Mouse (Mus musculus) Patski (cell line): ENCODE data around the gene Rab5a. TPM values are rescaled to one million over a fixed set of nuclear protein-coding genes. Genes with fewer than 3 reads are reported as not detected.
A peak's percentile ranks its signal among the peaks of the same experiment; 100 is the strongest.

Source experiments
- ATAC-seq: fragments of 100-300 bp; one replicate; pipeline ENCODE4 v1.8.0; 2021
- CTCF ChIA-PET: fragments of 350-600 bp; sonication (Branson Sonifier 250); formaldehyde crosslinking; loops from one replicate; lab custom pipeline; 2022; ENCODE audit warnings: inconsistent platforms; lab: Charles Lee
- POLR2A ChIA-PET: fragments of 350-600 bp; sonication (Branson Sonifier 250); formaldehyde crosslinking; loops from one replicate; lab custom pipeline; 2022; ENCODE audit warnings: antibody characterized with exemption, inconsistent platforms; lab: Charles Lee
- DNase-seq: peaks from one replicate; pipeline ENCODE4 v3.0.0-alpha.2; 2011; ENCODE audit warnings: low read depth, low spot score
- H3K27me3 ChIP-seq: fragments of 371-371 bp; one replicate; pipeline ENCODE4 v1.5.1; 2021
- CTCF ChIP-seq: fragments of 100-300 bp; IDR thresholded peaks from one replicate; pipeline ENCODE4 v1.5.1; 2021
- in situ Hi-C: fragments of 300-500 bp; cut with MboI; formaldehyde crosslinking; loops from 3 replicates; pipeline ENCODE4 v1.11.1; 2018; ENCODE audit warnings: low pct_unique_long_range_greater_than_20kb, mixed read lengths
- polyA plus RNA-seq: library from polyadenylated mRNA; unstranded; gene quantifications from one replicate; pipeline ENCODE4 v1.2.3, GENCODE M21; 2021

The Rab5a gene
- 93.7 TPM for polyA plus RNA-seq

GRCm38 (mm10) chr17:53478858-53479603, at the start of gene Rab5a:
Gene Rab5a (plus strand): TSS chr17:53479234.
- in situ Hi-C loops: no loop called here
- DNase-seq: peak; percentile 87
- peak; percentile 92 for ATAC-seq
- no peak for TF ChIP-seq CTCF
- ChIA-PET CTCF (interaction anchor here (1.4 kb wide), 1 partner anchor 24 kb away, joined by 6 read pairs; no protein-coding TSS in a partner anchor), POLR2A (no interaction called here)
- H3K27me3 ChIP-seq: no peaks in the 10 kb centered on the region

GRCm38 (mm10) chr17:53456152-53456551, 22.9 kb upstream of the Rab5a start:
- in situ Hi-C loops: no loop called here
- TF ChIP-seq CTCF: no peak
- CTCF ChIA-PET: no interaction called here
- ATAC-seq: no peak
- POLR2A ChIA-PET: no interaction called here
- H3K27me3 ChIP-seq: peaks cover 8% of the 10 kb centered on the region
- no peak for DNase-seq

GRCm38 (mm10) chr17:53456742-53457141, 22.3 kb upstream of the Rab5a start:
- ChIA-PET CTCF (no interaction called here), POLR2A (no interaction called here)
- DNase-seq (no peak), ATAC-seq (no peak)
- H3K27me3 ChIP-seq: peaks cover 5% of the 10 kb centered on the region
- in situ Hi-C loops: no loop called here
- TF ChIP-seq CTCF: no peak

GRCm38 (mm10) chr17:53462603-53463495, 16.2 kb upstream of the Rab5a start, which contains the start of gene Efhb:
Gene Efhb (minus strand): TSS chr17:53463321.
- DNase-seq (no peak), ATAC-seq (peak; percentile 96)
- ChIA-PET CTCF (no interaction called here), POLR2A (no interaction called here)
- no peak for TF ChIP-seq CTCF
- H3K27me3 ChIP-seq: no peaks in the 10 kb centered on the region
- in situ Hi-C loops: no loop called here

GRCm38 (mm10) chr17:53463496-53463840, 15.6 kb upstream of the Rab5a start:
- POLR2A ChIA-PET: no interaction called here
- in situ Hi-C loops: no loop called here
- DNase-seq (no peak), ATAC-seq (no peak)
- CTCF ChIA-PET: no interaction called here
- H3K27me3 ChIP-seq: no peaks in the 10 kb centered on the region
- TF ChIP-seq CTCF: no peak

- ChIA-PET POLR2A (no interaction called here), CTCF (interaction anchor here (1.2 kb wide), 1 partner anchor 1896 kb away, joined by 3 read pairs; no protein-coding TSS in a partner anchor)
- in situ Hi-C loops: no loop called here
- no peaks in the 10 kb centered on the region for H3K27me3 ChIP-seq
- TF ChIP-seq CTCF: peak; percentile 26
- ATAC-seq (no peak), DNase-seq (no peak)
Measured at GRCm38 (mm10) chr17:53465569-53465968, 13.5 kb upstream of the Rab5a start.

- no peak for TF ChIP-seq CTCF
- in situ Hi-C loops: no loop called here
- ATAC-seq (no peak), DNase-seq (no peak)
- ChIA-PET CTCF (interaction anchor here (1.0 kb wide), 1 partner anchor 8 kb away, joined by 5 read pairs; no protein-coding TSS in a partner anchor), POLR2A (no interaction called here)
- no peaks in the 10 kb centered on the region for H3K27me3 ChIP-seq
Measured at GRCm38 (mm10) chr17:53468697-53469096, 10.3 kb upstream of the Rab5a start.

- no peak for TF ChIP-seq CTCF
- peak; percentile 30 for DNase-seq
- CTCF ChIA-PET: interaction anchor here (2.1 kb wide), 1 partner anchor 10 kb away, joined by 5 read pairs; no protein-coding TSS in a partner anchor
- POLR2A ChIA-PET: no interaction called here
- H3K27me3 ChIP-seq: no peaks in the 10 kb centered on the region
- ATAC-seq: peak; percentile 45
- in situ Hi-C loops: no loop called here
Measured at GRCm38 (mm10) chr17:53478066-53478857, 772 bp upstream of the Rab5a start.

- CTCF ChIA-PET: interaction anchor here (1.0 to 1.4 kb wide), 2 partner anchors 12 to 23 kb away, joined by 3 to 6 read pairs; no protein-coding TSS in a partner anchor
- no peak for DNase-seq
- ATAC-seq: peak; percentile 77
- no peaks in the 10 kb centered on the region for H3K27me3 ChIP-seq
- in situ Hi-C loops: no loop called here
- no peak for TF ChIP-seq CTCF
- POLR2A ChIA-PET: interaction anchor here (0.8 kb wide), 1 partner anchor 12 kb away, joined by 5 read pairs; no protein-coding TSS in a partner anchor
Measured at GRCm38 (mm10) chr17:53479604-53480041, 589 bp downstream of the Rab5a start.

GRCm38 (mm10) chr17:53480433-53480832, 1.4 kb downstream of the Rab5a start:
- CTCF ChIA-PET: interaction anchor here (1.0 to 1.5 kb wide), 3 partner anchors 11 to 22 kb away, joined by 3 to 6 read pairs (median 4); no protein-coding TSS in a partner anchor
- in situ Hi-C loops: no loop called here
- H3K27me3 ChIP-seq: no peaks in the 10 kb centered on the region
- POLR2A ChIA-PET: interaction anchor here (0.8 kb wide), 1 partner anchor 11 kb away, joined by 5 read pairs; no protein-coding TSS in a partner anchor
- ATAC-seq (no peak), DNase-seq (no peak)
- no peak for TF ChIP-seq CTCF
